Mouse (Mus musculus) C2C12 (cell line): ENCODE results near the gene Actr6. TPM values are rescaled to one million over a fixed set of nuclear protein-coding genes. Genes with fewer than 3 reads are reported as not detected.
A peak's percentile ranks its signal among the peaks of the same experiment; 100 is the strongest.

Source experiments
- H3K27me3 ChIP-seq: one replicate; pipeline ENCODE4 v1.6.1; 2011; ENCODE audit not compliant: control insufficient read depth, insufficient read depth, insufficient read length
- H3K36me3 ChIP-seq: one replicate; pipeline ENCODE4 v1.6.1; 2011; ENCODE audit not compliant: control insufficient read depth, insufficient read depth
- H3K4me3 ChIP-seq: one replicate; pipeline ENCODE4 v1.5.1; 2011; ENCODE audit warnings: mild to moderate bottlenecking, control low read depth; ENCODE audit not compliant: poor library complexity, insufficient read depth, severe bottlenecking
- H3K79me2 ChIP-seq: one replicate; pipeline ENCODE4 v1.6.1; 2011; ENCODE audit not compliant: control insufficient read depth, insufficient read depth
- H3K79me3 ChIP-seq: one replicate; pipeline ENCODE4 v1.6.1; 2011; ENCODE audit warnings: low read depth, control low read depth
- H3ac ChIP-seq: one replicate; pipeline ENCODE3; 2011; ENCODE audit warnings: low read depth; ENCODE audit not compliant: control insufficient read depth, insufficient read length
- CEBPB ChIP-seq: IDR thresholded peaks from one replicate; pipeline ENCODE4 v1.6.1; 2011; ENCODE audit warnings: low read depth, mild to moderate bottlenecking, control low read depth, moderate library complexity
- CTCF ChIP-seq: IDR thresholded peaks from one replicate; pipeline ENCODE4 v1.5.1; 2011; ENCODE audit not compliant: control insufficient read depth, insufficient read depth, insufficient read length
- FOSL1 ChIP-seq: IDR thresholded peaks from one replicate; pipeline ENCODE4 v1.8.0; 2011; ENCODE audit warnings: mild to moderate bottlenecking, low read length; ENCODE audit not compliant: poor library complexity, insufficient read depth, severe bottlenecking
- MAX ChIP-seq: IDR thresholded peaks from one replicate; pipeline ENCODE4 v1.6.1; 2011; ENCODE audit warnings: mild to moderate bottlenecking, control low read depth
- MYOD1 ChIP-seq: IDR thresholded peaks from one replicate; pipeline ENCODE4 v1.6.1; 2011; ENCODE audit warnings: low read depth; ENCODE audit not compliant: control insufficient read depth, insufficient read length
- MYOG ChIP-seq: IDR thresholded peaks from one replicate; pipeline ENCODE4 v1.6.1; 2011; ENCODE audit not compliant: control insufficient read depth, insufficient read length; ENCODE audit errors: extremely low read depth
- USF1 ChIP-seq: IDR thresholded peaks from one replicate; pipeline ENCODE4 v1.6.1; 2011; ENCODE audit warnings: low read depth, mild to moderate bottlenecking, control low read depth, moderate library complexity
- polyA plus RNA-seq: library from polyadenylated mRNA; unstranded; fragments of >200 nt; fragmentation: generic; extraction: Trizol; gene quantifications from one replicate; pipeline ENCODE4 v1.2.1, GENCODE M21; 2012; ENCODE audit warnings: missing spikeins

The Actr6 gene
- polyA plus RNA-seq, 1 experiment = 4.2 TPM

GRCm38 (mm10) chr10:89695194-89695911 is 36.7 kb downstream of the Actr6 start:
- H3K4me3 ChIP-seq = no peak overlapping the region
- H3ac ChIP-seq = no peak overlapping the region
- H3K79me3 ChIP-seq = no peaks in the 10 kb centered on the region
- no peak for TF ChIP-seq MYOD1
- TF ChIP-seq USF1 = no peak
- peaks cover 4% of the 10 kb centered on the region for H3K27me3 ChIP-seq
- H3K79me2 ChIP-seq = no peaks in the 10 kb centered on the region
- H3K36me3 ChIP-seq = no peaks in the 10 kb centered on the region

- peaks cover 12% of the 10 kb centered on the region for H3K27me3 ChIP-seq
- TF ChIP-seq CTCF (no peak), MYOD1 (no peak), FOSL1 (no peak), MAX (no peak), MYOG (no peak), CEBPB (no peak), USF1 (no peak)
- peaks cover 14% of the 10 kb centered on the region for H3K79me2 ChIP-seq
- no peak overlapping the region for H3K4me3 ChIP-seq
- peaks cover 8% of the 10 kb centered on the region for H3K79me3 ChIP-seq
- H3ac ChIP-seq = no peak overlapping the region
- H3K36me3 ChIP-seq = no peaks in the 10 kb centered on the region
Observed at GRCm38 (mm10) chr10:89690021-89690420, 42.1 kb downstream of the Actr6 start.

DNA sequence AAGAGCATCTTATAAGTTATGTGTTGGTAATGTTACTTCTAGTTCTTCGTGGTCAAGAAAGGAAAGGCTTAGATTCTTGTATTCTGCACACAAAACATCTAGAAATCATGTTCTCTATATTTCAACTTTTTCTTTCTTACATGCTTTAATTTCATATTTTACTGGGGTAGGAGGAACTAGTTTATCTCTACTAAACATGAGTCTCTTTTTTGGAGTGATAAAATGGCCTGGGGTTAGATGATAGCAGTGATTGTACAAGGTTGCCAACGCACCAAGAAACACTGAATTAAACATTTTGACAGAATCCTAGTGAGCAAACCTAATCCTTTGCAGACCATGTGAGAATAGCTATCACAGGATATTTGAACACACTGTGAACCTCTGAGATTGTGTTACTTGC is 44.6 kb downstream of the Actr6 start:
- no peak for TF ChIP-seq MYOG
- TF ChIP-seq CEBPB = no peak
- no peak for TF ChIP-seq CTCF
- no peak for TF ChIP-seq MYOD1
- no peak for TF ChIP-seq MAX
- no peak for TF ChIP-seq FOSL1
- TF ChIP-seq USF1 = no peak
- H3ac ChIP-seq = no peak overlapping the region
- no peak overlapping the region for H3K4me3 ChIP-seq
- H3K27me3 ChIP-seq = peaks cover 12% of the 10 kb centered on the region
- H3K79me2 ChIP-seq = peaks cover 40% of the 10 kb centered on the region
- no peaks in the 10 kb centered on the region for H3K36me3 ChIP-seq
- peaks cover 29% of the 10 kb centered on the region for H3K79me3 ChIP-seq

DNA sequence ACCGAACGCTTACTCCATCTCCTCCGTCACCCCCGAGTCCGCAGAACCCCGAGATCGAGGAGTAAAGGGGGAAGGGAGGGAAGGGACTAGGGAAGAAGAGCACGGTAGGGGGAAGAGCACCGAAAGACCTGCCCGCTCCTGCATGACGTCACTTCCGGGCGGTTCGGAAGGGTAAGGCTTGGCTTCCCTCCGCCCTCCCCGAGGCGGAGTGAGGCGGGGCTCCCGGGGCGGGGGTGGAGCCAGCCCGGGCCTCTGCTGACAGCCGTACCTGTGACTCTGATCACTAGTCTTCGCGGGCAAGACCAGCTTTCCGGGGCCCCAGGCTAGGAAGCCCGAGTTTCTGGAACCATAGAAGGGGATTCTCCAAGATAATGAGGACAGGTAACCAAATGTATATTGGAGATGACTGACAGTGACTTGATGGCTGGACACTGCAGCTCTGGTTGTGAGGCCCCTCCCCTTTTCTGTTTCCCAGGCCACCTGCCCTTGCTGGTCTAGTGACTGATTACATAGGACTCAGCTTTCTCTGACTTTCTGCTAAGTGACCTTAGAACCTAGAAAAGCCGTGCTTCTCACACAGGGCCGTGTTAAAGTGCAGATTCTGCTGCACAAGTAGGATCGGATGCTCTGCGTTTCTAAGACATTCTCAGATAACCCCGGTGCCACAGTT is 45.8 kb downstream of the Actr6 start, which contains the start of gene Scyl2:
Gene Scyl2, minus strand, starts transcription at position 147 of the 670 bp plus-strand sequence.
- TF ChIP-seq FOSL1 (no peak), MYOD1 (no peak), CEBPB (no peak), CTCF (no peak), MAX (no peak), MYOG (no peak), USF1 (no peak)
- H3K36me3 ChIP-seq = no peaks in the 10 kb centered on the region
- H3K4me3 ChIP-seq = peak within 1 kb of the TSS; percentile 97
- H3ac ChIP-seq = peak within 1 kb of the TSS; percentile 96
- peaks cover 50% of the 10 kb centered on the region for H3K79me2 ChIP-seq
- peaks cover 9% of the 10 kb centered on the region for H3K27me3 ChIP-seq
- H3K79me3 ChIP-seq = peaks cover 36% of the 10 kb centered on the region

- no peak for TF ChIP-seq MYOD1
- TF ChIP-seq CTCF = no peak
- H3K4me3 ChIP-seq = peak overlapping the region; percentile 97
- H3K79me3 ChIP-seq = peaks cover 40% of the 10 kb centered on the region
- peaks cover 57% of the 10 kb centered on the region for H3K79me2 ChIP-seq
- peaks cover 8% of the 10 kb centered on the region for H3K27me3 ChIP-seq
- H3ac ChIP-seq = peak overlapping the region; percentile 96
- no peaks in the 10 kb centered on the region for H3K36me3 ChIP-seq
Observed at GRCm38 (mm10) chr10:89685391-89686138, 46.5 kb downstream of the Actr6 start.

GRCm38 (mm10) chr10:89682961-89683360 is 49.1 kb downstream of the Actr6 start:
- Histone ChIP-seq H3K79me2 (peaks cover 83% of the 10 kb centered on the region), H3ac (no peak overlapping the region), H3K36me3 (peaks cover 4% of the 10 kb centered on the region), H3K4me3 (no peak overlapping the region), H3K27me3 (no peaks in the 10 kb centered on the region), H3K79me3 (peaks cover 53% of the 10 kb centered on the region)
- TF ChIP-seq MAX = no peak
- no peak for TF ChIP-seq FOSL1
- TF ChIP-seq MYOD1 = no peak
- no peak for TF ChIP-seq CTCF
- no peak for TF ChIP-seq MYOG
- no peak for TF ChIP-seq CEBPB
- TF ChIP-seq USF1 = no peak
